Mouse (Mus musculus) lung, adult 2 months (tissue): ENCODE measurements around the gene Jmjd1c.

Experiments
- CTCF ChIP-seq: fragments of 200-500 bp; IDR thresholded peaks from 2 replicates; pipeline ENCODE4 v1.5.1; 2011; ENCODE audit warnings: mild to moderate bottlenecking, low read length, control low read depth; ENCODE audit not compliant: insufficient read depth
- POLR2A ChIP-seq: fragments of 200-500 bp; IDR thresholded peaks from 2 replicates; pipeline ENCODE4 v1.6.1; 2011; ENCODE audit warnings: low read depth, mild to moderate bottlenecking, control low read depth, low read length, borderline replicate concordance; ENCODE audit errors: extremely low read depth

DNA sequence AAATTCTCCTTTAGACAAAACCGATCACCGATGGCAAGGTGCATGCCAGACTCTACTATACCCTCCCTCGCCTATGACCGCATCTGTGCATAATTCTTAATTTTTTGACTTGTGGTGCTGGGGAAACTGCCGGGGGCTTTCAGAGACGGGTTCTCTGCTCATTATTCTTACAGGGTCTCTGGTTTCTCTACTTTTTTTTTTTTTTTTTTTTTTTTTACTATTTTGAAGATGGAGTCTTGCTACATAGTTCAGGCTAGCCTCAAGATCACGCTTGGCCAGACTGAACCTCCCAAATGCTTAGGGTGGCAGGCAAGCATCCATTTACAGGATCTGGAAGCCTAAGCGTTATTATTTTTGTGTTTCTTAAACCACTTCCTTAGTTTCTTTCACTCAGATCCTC is 22.3 kb upstream of the Jmjd1c start:
- TF ChIP-seq CTCF (no peak), POLR2A (no peak)
